Mouse (Mus musculus) stomach, embryonic 16.5 days (tissue): ENCODE data around the gene Dnah7c. TPM values are rescaled to one million over a fixed set of nuclear protein-coding genes. Genes with fewer than 3 reads are reported as not detected.
"Not testable (repeated sequence)": the region's sequence is repeated elsewhere in the genome, so short reads cannot be mapped to it uniquely, and the experiment has no call there.

Experiments
- ATAC-seq: fragments of 200-750 bp; cut with Nextera tagmentation; 2 replicates; pipeline ENCODE4 v1.8.0; 2017; ENCODE audit warnings: moderate number of reproducible peaks, moderate TSS enrichment; ENCODE audit not compliant: insufficient read depth, low FRiP score
- H3K27ac ChIP-seq: fragments of 300-500 bp; sonication (generic); 2 replicates; pipeline ENCODE4 v1.5.1; 2014; ENCODE audit warnings: low read length
- H3K27me3 ChIP-seq: fragments of 300-500 bp; sonication (generic); 2 replicates; pipeline ENCODE4 v1.6.1; 2014; ENCODE audit warnings: low read length, control low read depth, mixed read lengths; ENCODE audit not compliant: control insufficient read depth, insufficient read depth
- H3K36me3 ChIP-seq: fragments of 300-500 bp; sonication (generic); 2 replicates; pipeline ENCODE4 v1.6.1; 2014; ENCODE audit warnings: low read length; ENCODE audit not compliant: control insufficient read depth, insufficient read depth
- H3K4me1 ChIP-seq: fragments of 300-500 bp; sonication (generic); 2 replicates; pipeline ENCODE4 v1.6.1; 2014; ENCODE audit warnings: low read length, control low read depth, mixed read lengths; ENCODE audit not compliant: control insufficient read depth, insufficient read depth
- H3K4me2 ChIP-seq: fragments of 300-500 bp; sonication (generic); 2 replicates; pipeline ENCODE4 v1.6.1; 2014; ENCODE audit warnings: low read depth, low read length, mixed read lengths
- H3K4me3 ChIP-seq: fragments of 300-500 bp; sonication (generic); replicated peaks from 2 replicates; pipeline ENCODE4 v1.5.1; 2014; ENCODE audit warnings: mild to moderate bottlenecking, low read length
- H3K9ac ChIP-seq: fragments of 300-500 bp; sonication (generic); 2 replicates; pipeline ENCODE4 v1.6.1; 2014; ENCODE audit warnings: low read length
- H3K9me3 ChIP-seq: fragments of 300-500 bp; sonication (generic); replicated peaks from 2 replicates; pipeline ENCODE4 v1.6.1; 2016; ENCODE audit warnings: low read length, control low read depth; ENCODE audit not compliant: control insufficient read depth
- WGBS: fragments of 180-500 bp; shearing (Covaris S2); extraction: QIAGEN DNeasy Blood & Tissue Kit; methylation state at CpG from one replicate; pipeline ENCODE4 v1.1.7; 2014; 5-methylcytosine and 5-hydroxymethylcytosine counted together
- polyA plus RNA-seq: library from polyadenylated mRNA; unstranded; fragments of >200 nt; fragmentation: Nextera tagmentation; extraction: Ambion mirVana; gene quantifications from 2 replicates; pipeline ENCODE4 v1.2.1, GENCODE M21; 2015

Dnah7c gene
- polyA plus RNA-seq, 1 experiment from 2014 or later = 0.06 TPM

DNA sequence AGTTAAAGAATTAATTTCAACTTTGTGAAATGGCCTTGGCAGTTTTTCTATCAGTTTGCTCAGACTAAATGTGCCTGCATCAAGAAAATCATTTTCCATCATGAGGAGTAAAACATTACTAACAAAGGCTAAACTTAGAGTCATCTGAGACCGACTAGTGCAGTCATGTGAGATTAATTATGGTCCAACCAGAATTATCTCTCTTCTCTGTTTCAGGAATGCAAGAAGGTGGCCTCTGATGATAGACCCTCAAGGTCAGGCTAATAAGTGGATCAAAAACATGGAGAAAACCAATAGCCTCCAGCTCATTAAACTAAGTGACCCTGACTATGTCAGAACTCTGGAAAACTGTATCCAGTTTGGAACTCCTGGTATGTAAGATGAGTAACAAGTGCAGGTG, 299.4 kb downstream of the Dnah7c start:
- not testable (repeated sequence) for H3K36me3 ChIP-seq, H3K27ac ChIP-seq, H3K27me3 ChIP-seq, H3K9me3 ChIP-seq, H3K4me3 ChIP-seq, ATAC-seq, H3K4me1 ChIP-seq, H3K9ac ChIP-seq, H3K4me2 ChIP-seq
- 47% methylated on average over 1 of the region's 1 CpGs for WGBS

DNA sequence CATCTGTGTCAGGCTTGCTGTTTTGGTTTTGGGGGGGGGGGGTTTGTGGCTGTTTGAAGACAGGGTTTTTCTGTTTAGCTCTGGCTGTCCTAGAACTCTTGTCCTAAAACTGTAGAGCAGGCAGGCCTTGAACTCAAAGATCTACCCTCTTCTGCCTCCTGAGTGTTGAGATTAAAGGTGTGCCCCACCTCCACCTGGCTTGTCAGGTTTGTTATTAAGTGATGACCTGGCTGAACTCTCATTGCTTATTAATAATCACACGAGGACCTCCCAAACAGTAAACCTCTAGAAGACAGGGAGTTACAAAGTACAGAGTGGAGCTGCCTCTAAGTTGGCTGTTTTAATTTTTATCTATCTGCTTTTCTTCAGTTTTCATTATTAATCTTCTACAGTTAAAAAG, 299.9 kb downstream of the Dnah7c start:
- no peaks in the 10 kb centered on the region for H3K27me3 ChIP-seq
- H3K9ac ChIP-seq = no peak overlapping the region
- H3K36me3 ChIP-seq = no peaks in the 10 kb centered on the region
- 35% methylated on average over 1 of the region's 1 CpGs for WGBS
- no peak overlapping the region for H3K4me3 ChIP-seq
- H3K4me2 ChIP-seq = no peak overlapping the region
- H3K4me1 ChIP-seq = no peaks in the 10 kb centered on the region
- no peak overlapping the region for H3K27ac ChIP-seq
- no peak for ATAC-seq
- no peaks in the 10 kb centered on the region for H3K9me3 ChIP-seq

DNA sequence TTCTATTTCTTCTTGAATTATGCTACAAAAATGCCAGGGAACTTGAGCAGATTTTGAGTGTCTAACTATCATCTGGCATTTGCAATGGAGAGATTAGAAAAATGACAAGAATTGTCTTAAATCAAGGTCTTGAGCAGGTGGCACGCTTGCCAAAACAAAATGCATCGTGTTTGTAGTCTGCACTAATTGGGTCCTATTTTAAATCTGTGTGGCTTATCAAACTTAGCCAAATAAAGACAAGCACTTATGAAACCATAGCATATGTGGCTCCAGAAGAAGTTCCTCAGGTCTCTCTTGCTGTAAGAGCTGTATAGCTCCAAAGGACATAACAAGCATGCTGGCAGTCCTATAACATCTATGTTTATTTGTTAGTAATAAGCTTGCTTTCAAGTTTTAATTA, 300.3 kb downstream of the Dnah7c start:
- not testable (repeated sequence) for H3K27me3 ChIP-seq, H3K9ac ChIP-seq, H3K36me3 ChIP-seq, ATAC-seq, H3K4me2 ChIP-seq, H3K4me3 ChIP-seq, H3K27ac ChIP-seq, H3K9me3 ChIP-seq, H3K4me1 ChIP-seq
- whole genome bisulfite sequencing = 72% methylated on average over 2 of the region's 2 CpGs

DNA sequence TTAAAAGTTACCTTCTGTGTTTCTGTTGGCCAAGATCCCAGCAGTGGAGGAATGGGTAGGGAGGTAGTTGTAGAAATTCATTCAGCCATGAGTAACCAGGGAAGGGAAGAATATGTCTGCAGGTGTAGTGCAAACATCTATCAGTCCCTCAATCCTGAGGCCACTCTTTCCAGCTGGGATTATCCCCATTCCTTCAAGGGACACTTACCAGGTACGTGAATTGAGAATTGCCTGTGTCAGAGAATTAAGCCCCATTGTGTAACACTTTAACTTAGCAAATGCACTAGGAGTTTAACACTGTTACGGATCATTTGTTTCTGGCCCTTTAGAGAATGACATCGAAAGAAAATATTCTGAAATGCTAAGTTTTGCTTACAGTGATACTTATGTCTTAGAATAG, 304.3 kb downstream of the Dnah7c start:
- not testable (repeated sequence) for H3K4me3 ChIP-seq, H3K27ac ChIP-seq, H3K9me3 ChIP-seq, H3K36me3 ChIP-seq, H3K9ac ChIP-seq, ATAC-seq, H3K27me3 ChIP-seq, H3K4me2 ChIP-seq, H3K4me1 ChIP-seq
- WGBS = 92% methylated on average over 3 of the region's 3 CpGs

DNA sequence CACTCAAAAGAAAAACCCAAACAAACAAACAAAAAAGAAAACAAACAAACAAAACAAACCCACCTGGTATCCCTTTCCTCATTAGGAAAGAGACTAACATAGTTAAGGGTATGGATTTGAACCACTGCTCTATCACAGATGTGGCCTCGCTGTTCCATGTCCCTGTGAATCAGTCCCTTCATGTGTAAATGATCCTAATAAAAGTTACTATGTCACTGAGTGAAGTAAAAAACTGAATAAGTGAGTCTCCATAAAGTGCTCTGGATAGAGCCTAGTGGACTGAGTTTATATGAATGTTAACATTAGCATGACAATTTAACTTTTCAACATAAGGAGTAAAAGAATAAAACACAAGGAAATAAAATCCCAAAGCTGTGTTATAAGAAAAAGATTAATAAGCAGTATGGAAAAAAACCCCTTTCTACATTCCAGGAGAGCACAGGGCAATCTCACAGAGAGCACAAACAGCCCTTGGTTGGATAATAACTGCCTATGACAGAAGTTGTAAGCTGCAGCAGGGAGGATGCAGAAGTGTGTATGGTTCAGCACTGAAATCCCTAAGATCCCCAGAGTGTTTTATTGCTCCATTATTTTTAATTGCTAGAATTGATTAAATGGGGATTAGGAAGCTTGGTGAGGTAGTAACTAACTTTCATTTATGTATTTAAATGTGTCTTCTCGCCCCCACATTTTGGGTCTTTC, 308.2 kb downstream of the Dnah7c start:
- not testable (repeated sequence) for H3K4me2 ChIP-seq, ATAC-seq, H3K4me1 ChIP-seq, H3K36me3 ChIP-seq, H3K9ac ChIP-seq, H3K27me3 ChIP-seq, H3K9me3 ChIP-seq, H3K27ac ChIP-seq, H3K4me3 ChIP-seq
- 86% methylated on average over 2 of the region's 2 CpGs for WGBS

DNA sequence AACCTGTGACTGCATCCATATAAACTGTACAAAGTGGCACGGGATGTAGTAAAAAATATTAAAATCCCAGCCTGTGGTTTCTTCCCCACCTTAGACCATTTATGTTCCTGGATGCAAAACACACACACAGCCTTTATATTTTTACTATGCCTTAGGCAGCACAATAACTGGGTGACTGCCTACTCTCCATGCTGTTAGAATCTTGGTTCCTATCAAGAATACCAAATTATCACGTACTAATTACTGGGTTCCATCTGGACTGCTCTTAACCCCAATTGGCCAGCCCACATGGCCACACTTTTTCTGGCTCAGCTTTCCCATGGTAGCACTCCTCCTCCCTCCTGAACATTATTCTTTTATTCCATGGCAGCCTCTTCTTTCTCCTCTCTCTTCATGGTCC, 309.1 kb downstream of the Dnah7c start:
- H3K4me3 ChIP-seq, H3K4me2 ChIP-seq, ATAC-seq, H3K27me3 ChIP-seq, H3K9me3 ChIP-seq, H3K4me1 ChIP-seq, H3K9ac ChIP-seq, H3K36me3 ChIP-seq, H3K27ac ChIP-seq: not testable (repeated sequence)
- WGBS = 84% methylated on average over 2 of the region's 2 CpGs

DNA sequence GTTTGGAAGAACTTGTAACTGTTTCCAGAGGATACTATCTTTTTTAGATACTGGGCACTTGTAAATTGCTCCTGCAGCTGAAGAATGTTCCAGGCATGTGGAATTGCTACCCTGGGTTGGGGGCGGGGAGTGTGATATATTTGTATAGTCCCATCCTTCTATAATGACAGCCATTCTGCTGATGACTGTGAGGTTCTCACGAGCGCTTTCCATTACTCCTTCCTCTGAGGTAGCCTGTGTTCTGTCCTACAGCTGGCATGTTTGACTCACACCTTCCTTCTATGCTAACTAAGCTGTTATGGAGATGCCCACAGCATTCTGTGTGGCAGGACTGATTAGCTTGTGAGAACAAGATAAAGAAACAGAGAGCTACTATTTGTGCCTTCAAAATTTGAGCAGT, 339.2 kb downstream of the Dnah7c start:
- WGBS = 70% methylated on average over 3 of the region's 3 CpGs
- not testable (repeated sequence) for H3K9me3 ChIP-seq, H3K4me2 ChIP-seq, H3K27me3 ChIP-seq, ATAC-seq, H3K4me3 ChIP-seq, H3K27ac ChIP-seq, H3K36me3 ChIP-seq, H3K9ac ChIP-seq, H3K4me1 ChIP-seq

DNA sequence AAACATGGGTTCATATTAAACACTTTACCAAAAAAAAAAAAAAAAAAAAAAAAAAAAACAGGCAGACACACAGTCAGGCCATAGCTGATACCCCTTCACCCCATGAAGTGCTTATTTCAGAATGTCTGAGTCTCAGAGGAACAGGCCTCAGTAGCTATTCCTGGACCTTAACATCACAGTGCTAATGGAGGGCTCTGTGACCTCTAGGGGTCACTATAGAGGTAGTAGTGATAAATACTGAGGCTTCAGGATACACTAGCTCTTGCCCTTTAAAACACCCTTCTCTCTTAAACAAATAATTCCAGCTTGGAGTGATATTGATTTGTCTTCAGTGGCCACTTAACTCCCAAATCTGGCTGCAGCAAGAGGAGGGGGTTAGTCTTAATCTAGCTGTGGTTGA, 343.9 kb downstream of the Dnah7c start:
- not testable (repeated sequence) for H3K9me3 ChIP-seq, ATAC-seq, H3K4me1 ChIP-seq

DNA sequence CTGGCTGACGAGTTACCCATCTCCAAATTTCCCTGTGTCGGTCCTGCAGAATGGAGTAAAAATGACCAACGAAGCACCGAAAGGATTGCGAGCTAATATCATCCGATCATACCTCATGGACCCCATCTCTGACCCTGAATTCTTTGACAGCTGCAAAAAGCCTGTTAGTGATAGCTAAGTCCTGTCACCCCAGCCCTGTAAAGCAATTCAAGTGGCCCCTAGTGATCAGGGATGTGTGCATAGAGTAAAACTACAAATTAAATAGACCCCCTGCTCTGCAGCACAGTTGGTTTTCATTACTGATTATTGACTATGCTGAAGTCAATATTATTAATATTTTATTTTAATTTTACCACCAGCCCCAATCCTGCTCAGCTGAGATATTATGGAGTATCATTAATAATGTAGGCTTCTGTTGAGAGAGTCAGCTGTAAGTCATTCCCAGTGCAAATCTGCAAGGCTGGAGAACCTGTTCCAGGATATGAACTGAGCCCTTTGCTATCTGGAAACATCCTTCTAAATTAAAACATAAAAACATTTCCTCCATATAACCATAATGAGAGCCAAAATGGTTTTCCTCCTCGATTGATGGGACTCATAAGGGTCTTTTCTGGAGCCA, 344.8 kb downstream of the Dnah7c start:
- H3K36me3 ChIP-seq, H3K9ac ChIP-seq, H3K4me1 ChIP-seq, H3K27ac ChIP-seq, H3K27me3 ChIP-seq, H3K9me3 ChIP-seq, H3K4me2 ChIP-seq, H3K4me3 ChIP-seq, ATAC-seq: not testable (repeated sequence)
- 83% methylated on average over 7 of the region's 7 CpGs for whole genome bisulfite sequencing

More for the DNA sequence above, 343.9 kb downstream of the Dnah7c start:
- H3K27me3 ChIP-seq, H3K9ac ChIP-seq, H3K4me2 ChIP-seq, H3K36me3 ChIP-seq, H3K4me3 ChIP-seq, H3K27ac ChIP-seq: not testable (repeated sequence)
